Mouse (Mus musculus): ENCODE data around the gene Acot7.
A peak's percentile ranks its signal among the peaks of the same experiment; 100 is the strongest.

Gene Acot7

DNA sequence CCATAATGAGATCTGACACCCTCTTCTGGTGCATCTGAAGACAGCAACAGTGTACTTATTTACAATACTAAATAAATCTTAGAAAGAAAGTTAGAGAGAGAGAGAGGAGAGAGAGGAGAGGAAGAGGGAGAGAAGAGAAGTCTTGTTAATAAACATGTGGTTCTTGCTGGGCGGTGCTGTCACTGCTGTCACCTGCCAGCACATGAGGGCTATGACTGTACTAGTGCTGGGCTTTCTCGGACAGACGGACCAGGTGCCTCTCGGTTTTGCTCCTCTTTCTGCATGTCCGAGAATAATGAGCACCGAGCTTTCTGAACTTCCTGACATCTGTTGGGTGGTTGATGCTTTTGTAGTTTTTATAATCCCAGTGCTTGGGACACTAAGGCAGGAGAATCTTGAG, 72.7 kb downstream of the Acot7 start:
- no peak for DNase-seq

DNA sequence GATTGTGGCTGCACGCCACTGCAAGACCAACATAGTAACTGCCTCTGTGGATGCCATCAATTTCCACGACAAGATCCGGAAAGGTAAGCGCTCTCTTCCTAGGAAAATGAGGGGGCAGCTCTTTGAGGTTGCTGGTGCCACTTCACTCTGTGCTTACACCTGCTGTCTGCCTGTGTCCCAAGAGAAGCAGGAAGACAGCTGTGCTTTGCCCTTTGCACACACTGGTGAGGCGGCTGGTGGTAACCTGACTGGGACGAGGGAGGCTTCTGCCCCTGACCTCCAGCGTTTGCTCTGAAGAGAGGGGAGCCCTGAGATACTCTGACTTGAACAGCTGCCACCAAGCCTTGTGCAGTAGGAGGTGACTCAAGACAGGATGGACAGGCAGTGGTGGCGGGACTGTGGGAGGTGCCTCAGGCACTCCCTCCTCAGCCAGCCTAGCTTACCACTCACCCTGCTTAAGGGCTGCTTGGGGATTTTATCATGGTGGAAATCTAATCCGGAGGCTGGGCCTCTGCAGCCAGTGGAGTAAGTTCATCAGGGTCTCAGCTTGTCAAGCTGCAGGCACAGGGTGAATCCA, 75.3 kb downstream of the Acot7 start:
- no peak for DNase-seq

GRCm38 (mm10) chr4:152257070-152257469, 79.1 kb downstream of the Acot7 start:
- peak; percentile 53 for DNase-seq

DNA sequence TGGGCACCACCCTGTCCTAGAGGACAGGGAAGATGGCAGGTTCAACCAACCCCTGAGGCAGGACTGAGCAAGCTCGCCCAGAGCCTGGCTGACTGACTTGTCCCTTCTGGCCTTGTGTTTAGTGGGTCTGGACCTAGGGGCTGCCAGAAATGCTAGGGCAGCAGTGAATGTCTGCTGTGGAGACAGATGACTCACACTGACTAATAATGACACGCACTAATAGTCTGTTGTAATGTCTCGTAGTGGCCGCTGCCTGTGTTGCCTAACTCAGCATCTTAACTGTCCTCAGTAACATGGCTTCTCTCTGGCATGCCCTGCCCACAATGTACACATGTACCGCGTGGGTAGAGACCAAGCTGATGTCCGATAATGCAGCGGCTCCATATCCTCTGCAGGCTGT, 82.5 kb downstream of the Acot7 start:
- DNase-seq: no peak

- DNase-seq: no peak
Measured at GRCm38 (mm10) chr4:152262187-152262586, 84.3 kb downstream of the Acot7 start.

DNA sequence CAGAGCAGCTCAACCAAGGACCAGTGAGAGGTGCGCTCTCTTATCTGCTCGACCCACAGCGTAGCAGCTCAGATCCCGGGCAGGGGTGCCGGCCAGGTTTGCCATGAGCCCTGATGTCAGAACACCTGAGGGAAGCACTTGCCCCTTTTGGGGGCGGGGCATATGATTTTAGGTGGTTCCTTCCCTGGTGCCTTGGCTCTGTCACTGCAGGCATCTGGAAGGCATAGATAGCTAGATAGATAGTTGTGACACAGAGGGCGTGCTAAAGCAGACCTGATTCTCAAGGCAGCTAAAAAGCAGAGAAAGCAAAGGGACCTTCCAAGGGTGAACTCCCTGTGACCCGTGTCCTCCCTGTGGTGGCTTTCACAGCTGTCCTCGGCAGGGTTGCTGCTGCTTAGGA, 85.2 kb downstream of the Acot7 start:
- peak; percentile 12 for DNase-seq

GRCm38 (mm10) chr4:152263512-152264176, 85.7 kb downstream of the Acot7 start:
- DNase-seq: peak; percentile 60

DNA sequence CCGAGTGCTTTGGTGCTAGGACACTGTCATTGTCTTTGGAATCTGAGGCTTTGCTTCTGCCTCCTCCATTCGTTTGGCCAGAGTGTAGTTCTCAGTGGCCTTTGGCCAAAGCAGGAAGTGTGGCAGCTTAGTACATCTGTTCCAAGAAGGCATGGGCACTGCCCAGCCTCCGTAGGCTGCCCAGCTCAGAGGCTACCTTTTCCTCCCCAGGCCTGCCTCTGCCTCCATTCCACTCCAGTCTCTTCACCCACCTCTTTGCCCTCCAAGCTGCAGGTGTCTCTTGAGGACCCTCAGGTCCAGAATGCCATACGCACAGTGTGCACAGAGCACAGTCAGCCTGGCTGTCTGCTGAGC, 86.2 kb downstream of the Acot7 start:
- DNase-seq: no peak

DNA sequence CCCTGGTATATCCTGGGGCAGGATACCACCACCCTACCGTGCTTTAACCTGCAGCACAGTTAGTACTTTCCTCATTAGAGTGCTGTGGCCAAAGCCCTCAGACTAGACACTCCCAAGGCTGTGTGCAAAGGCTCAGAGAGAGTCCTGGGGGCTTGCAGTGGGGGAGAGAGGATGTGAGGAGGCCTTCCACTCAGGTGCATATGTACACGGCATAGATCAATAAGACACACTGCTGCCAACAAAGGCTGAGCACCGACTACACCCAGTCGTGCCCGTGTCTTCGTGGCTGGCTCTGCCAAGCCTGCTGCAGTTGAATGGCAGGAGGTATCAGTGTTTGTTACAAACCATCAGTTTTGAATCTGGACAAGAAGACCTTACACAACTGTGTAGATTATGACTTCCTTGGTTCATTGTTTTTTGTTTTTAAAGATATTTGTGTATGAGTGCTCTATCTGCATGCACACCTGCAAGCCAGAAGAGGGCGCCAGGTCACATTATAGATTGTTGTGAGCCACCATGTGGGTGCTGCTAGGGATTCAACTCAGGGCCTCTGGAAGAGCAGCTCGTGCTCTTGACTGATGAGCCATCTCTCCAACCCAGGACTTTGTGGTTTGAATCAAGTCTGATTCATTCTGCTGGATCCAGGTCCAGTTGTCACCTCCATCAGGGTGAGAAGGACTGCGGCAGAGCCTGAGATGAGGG, 87.1 kb downstream of the Acot7 start:
- DNase-seq: no peak

DNA sequence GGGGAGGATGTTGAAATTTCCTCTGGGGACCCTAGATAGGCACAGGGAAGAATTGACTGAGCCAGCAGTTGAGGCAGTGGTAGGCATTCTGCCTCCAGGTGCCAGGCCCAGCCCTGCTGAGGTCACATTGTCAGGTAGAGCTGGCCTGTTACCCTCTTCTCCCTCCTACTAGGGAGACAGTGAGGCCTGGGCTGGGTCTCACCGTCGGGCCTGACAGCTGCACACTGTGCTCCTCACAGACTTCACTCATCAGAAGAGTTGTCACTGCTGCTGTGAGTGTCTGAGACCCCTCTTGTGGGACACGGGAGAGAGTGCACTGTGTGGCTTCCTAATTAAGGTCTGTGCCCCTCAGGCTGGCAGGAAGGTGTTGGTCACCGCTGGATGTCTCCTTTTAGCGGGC, 87.9 kb downstream of the Acot7 start:
- DNase-seq: no peak

GRCm38 (mm10) chr4:152266236-152266895, 88.4 kb downstream of the Acot7 start:
- no peak for DNase-seq

GRCm38 (mm10) chr4:152267748-152268369, 89.9 kb downstream of the Acot7 start:
- no peak for DNase-seq

GRCm38 (mm10) chr4:152269967-152270366, 92.0 kb downstream of the Acot7 start:
- DNase-seq: no peak

DNA sequence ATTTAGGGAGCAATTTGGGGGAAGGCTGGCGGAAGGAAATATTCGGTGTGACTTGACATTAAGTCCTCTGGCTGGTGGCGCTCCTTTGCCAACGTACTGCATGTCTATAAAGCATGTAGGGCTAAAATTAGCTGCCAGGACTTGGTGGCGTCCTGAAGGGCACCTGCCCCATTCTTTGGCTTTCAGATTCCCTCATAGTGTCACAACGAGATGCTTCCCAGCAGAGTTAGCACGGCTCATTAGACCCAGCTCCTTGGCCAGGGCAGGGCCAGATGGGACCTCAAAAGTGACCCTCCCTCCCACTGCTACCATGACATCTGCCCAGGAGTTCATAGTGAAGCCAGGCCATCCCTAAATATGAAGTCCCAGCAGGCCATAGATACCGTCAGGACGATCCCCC, 92.7 kb downstream of the Acot7 start:
- DNase-seq: no peak

GRCm38 (mm10) chr4:152271334-152271733, 93.4 kb downstream of the Acot7 start:
- no peak for DNase-seq

DNA sequence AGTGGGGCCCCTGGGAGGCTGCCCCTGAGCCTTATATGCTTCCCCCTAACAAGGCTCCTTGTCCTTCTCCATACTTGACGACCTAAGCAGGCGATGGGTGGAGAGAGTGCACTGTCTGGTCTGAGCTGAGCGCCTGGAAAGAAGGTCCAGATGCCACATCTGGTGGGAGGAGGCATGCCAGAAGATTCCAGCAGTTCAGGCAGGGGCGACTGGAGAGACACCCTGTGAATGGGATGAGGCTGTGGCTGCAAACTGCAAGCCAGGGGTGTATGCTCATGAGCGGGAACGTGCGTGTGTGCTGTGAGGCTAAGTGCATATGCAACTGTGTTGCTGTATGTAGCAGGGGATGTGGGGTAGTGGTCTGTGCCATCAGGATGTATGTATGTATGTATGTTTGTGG, 94.1 kb downstream of the Acot7 start:
- no peak for DNase-seq

- DNase-seq: peak; percentile 78
Measured at GRCm38 (mm10) chr4:152272449-152273049, 94.6 kb downstream of the Acot7 start.

GRCm38 (mm10) chr4:152273191-152273590, 95.3 kb downstream of the Acot7 start:
- no peak for DNase-seq

GRCm38 (mm10) chr4:152273621-152274236, 95.8 kb downstream of the Acot7 start, which contains the start of gene Gpr153:
Gene Gpr153 (plus strand): TSS chr4:152274232.
- peak; percentile 81 for DNase-seq

GRCm38 (mm10) chr4:152274681-152275131, 96.8 kb downstream of the Acot7 start:
- DNase-seq: peak; percentile 62

DNA sequence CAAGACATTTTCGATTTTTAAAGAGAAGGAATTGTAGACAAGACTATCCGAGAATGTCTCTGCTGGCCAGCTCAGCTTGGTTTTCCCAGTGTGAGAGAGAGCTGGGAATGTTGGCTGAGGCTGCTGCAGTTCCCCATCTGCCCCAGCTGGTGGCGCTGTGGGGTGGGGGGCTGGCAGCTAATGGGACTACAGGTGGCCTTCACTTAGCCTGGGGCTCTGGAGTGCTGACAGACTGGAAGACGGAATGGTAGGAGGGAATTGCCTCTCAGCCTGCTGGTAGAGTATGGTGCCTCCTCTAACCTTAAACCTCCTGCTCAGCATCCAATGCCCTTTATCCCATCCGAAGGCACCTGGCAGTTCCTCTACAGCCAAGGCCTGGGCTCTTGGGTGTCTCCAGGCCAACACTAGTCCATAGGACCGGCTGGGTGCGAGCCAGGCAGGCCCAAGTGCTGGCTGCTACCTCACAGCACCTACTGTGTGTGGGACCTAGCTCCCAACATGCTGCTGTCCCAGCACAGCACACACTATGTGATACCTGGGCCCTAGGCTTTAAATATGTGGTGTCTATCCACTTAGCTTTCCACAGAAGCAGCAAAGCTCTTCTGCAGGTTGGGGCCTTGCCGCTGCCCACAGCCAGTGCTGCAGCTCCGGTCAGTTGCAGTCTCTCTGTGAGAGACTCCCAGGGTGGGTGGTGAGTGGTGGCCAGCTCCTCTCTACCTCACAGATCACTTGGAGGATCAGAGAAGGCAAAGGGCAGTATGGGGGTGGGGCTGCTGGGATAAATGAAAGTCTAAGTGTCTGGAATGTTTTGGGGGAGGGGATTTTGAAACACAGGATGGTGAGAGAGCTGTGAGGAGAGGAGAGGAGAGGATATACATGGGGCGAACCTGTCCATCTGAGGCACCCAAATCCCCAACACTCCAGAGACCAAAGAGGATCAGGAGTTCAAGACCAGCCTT, 98.7 kb downstream of the Acot7 start:
- DNase-seq: peak; percentile 38

Measured in kidney, postnatal 10 days (tissue).